Mouse (Mus musculus): ENCODE results near the gene Il10rb. TPM values are rescaled to one million over a fixed set of nuclear protein-coding genes. Genes with fewer than 3 reads are reported as not detected.

Gene Il10rb
- polyA plus RNA-seq (2015; fragmentation: Nextera tagmentation; extraction: Ambion mirVana) = 45.5 and 48.4 TPM in 2 replicates

GRCm38 (mm10) chr16:91405640-91406584 lies at the start of gene Il10rb:
Gene Il10rb, plus strand, starts transcription at chr16:91406164.

GRCm38 (mm10) chr16:91372577-91373472 lies 33.1 kb upstream of the Il10rb start, which contains the start of gene Ifnar2:
Gene Ifnar2, plus strand, starts transcription at chr16:91372783.

GRCm38 (mm10) chr16:91391421-91391820 lies 14.5 kb upstream of the Il10rb start, which contains the start of gene Gm21970:
Gene Gm21970, plus strand, starts transcription at chr16:91391721.

Other genes starting within 250 kb of the Il10rb start
- not detected in 2 replicates for gene Olig2, start 180.7 kb upstream of the Il10rb start, polyA plus RNA-seq (2015; fragmentation: Nextera tagmentation; extraction: Ambion mirVana)
- not detected in 2 replicates for gene Olig1, start 136.4 kb upstream of the Il10rb start, polyA plus RNA-seq (2015; fragmentation: Nextera tagmentation; extraction: Ambion mirVana)
- 60.6 and 68.5 TPM in 2 replicates for gene Ifnar2, start 33.4 kb upstream of the Il10rb start, polyA plus RNA-seq (2015; fragmentation: Nextera tagmentation; extraction: Ambion mirVana)
- gene Gm21970, start 14.4 kb upstream of the Il10rb start, polyA plus RNA-seq (2015; fragmentation: Nextera tagmentation; extraction: Ambion mirVana) = not detected in 2 replicates
- 24.7 and 27.5 TPM in 2 replicates for gene Ifnar1, start 79.1 kb downstream of the Il10rb start, polyA plus RNA-seq (2015; fragmentation: Nextera tagmentation; extraction: Ambion mirVana)
- gene Ifngr2, start 140.9 kb downstream of the Il10rb start, polyA plus RNA-seq (2015; fragmentation: Nextera tagmentation; extraction: Ambion mirVana) = 47.8 and 50.0 TPM in 2 replicates
- 58.6 and 69.2 TPM in 2 replicates for gene Tmem50b, start 191.6 kb downstream of the Il10rb start, polyA plus RNA-seq (2015; fragmentation: Nextera tagmentation; extraction: Ambion mirVana)
- gene Dnajc28, start 212.9 kb downstream of the Il10rb start, polyA plus RNA-seq (2015; fragmentation: Nextera tagmentation; extraction: Ambion mirVana) = 0.81 and 1.3 TPM in 2 replicates
- 40.9 and 43.8 TPM in 2 replicates for gene Gart, start 240.8 kb downstream of the Il10rb start, polyA plus RNA-seq (2015; fragmentation: Nextera tagmentation; extraction: Ambion mirVana)
- 56.2 and 65.8 TPM in 2 replicates for gene Son, start 241.3 kb downstream of the Il10rb start, polyA plus RNA-seq (2015; fragmentation: Nextera tagmentation; extraction: Ambion mirVana)

All from urinary bladder, postnatal 0 days (tissue).